Mouse (Mus musculus): ENCODE data around the gene Gstcd.

The Gstcd gene

DNA sequence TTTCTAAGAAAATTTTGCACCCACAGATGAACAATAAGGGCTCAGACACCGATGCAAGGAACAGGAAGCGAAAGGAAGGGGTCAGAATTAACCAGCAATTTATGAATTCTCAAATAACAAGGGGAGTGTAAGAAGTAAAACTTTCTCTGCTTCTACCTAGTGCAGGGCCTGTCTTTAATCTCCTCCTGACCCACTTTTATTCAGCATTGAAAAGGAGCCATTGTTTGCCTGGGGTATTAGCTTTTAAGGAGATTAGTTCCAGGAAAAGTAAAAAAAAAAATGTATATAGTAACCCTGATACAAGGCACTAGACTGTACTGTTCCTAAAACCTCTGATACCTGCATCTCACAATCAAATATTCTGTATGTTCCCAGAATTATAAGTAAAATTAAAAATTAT, 64.9 kb downstream of the Gstcd start:
- DNase-seq (ENCODE audit: low spot score), result no peak

DNA sequence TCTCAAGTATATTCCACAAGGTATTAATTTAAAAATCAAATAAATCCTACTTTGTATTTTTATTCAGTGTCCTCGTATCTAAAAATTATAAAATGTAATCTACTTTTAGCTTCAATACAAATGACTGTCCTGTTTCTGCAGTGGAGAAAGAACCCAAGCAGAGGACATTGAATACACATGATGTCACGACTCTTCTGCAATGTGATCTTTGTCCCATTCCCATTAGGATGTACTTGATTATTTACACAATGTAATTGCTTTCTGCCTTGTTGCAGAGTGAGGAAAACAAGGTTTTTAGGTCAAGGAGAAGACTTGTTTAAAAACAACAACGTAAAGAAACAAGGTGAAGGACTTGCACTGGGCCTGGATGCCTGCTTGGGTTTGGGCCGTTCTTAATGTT, 84.6 kb downstream of the Gstcd start:
- no peak for DNase-seq (ENCODE audit: low spot score)

DNA sequence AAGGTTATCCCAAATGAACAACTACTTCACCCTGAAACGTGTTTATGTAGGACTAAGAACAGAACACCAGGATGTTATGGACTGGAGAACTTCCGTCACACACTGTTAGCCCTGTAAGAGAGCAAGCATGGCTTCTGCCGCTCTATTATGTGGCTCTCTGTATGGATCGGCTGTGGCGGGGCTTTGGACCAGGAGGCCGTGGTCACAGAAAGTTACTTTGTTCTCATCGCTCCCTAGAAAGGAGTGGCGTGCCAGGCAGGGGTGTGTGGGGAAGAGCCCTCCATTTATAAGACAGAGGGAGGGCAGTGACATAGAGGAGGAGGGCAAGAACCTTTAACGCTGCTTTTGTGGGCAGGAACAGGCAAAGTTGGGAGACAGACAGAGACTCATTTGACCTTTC, 95.5 kb downstream of the Gstcd start:
- DNase-seq (ENCODE audit: low spot score), result no peak

DNA sequence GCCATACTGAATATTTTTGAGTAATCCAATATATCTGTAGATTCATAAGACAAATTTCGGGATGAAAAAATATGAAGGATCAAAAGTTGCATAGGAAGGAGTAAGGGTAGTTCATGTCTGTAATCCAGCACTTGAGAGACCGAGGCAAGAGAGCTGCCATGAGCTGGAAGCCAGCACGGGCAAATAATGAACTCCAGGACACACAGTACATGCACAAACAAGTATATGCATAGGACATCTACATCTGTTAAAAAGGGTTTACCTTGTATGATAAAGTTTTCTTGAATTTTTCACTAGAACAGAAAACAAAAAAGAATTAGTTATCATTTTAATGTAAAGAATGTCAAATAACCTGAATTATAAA, 95.9 kb downstream of the Gstcd start:
- DNase-seq (ENCODE audit: low spot score), result no peak

DNA sequence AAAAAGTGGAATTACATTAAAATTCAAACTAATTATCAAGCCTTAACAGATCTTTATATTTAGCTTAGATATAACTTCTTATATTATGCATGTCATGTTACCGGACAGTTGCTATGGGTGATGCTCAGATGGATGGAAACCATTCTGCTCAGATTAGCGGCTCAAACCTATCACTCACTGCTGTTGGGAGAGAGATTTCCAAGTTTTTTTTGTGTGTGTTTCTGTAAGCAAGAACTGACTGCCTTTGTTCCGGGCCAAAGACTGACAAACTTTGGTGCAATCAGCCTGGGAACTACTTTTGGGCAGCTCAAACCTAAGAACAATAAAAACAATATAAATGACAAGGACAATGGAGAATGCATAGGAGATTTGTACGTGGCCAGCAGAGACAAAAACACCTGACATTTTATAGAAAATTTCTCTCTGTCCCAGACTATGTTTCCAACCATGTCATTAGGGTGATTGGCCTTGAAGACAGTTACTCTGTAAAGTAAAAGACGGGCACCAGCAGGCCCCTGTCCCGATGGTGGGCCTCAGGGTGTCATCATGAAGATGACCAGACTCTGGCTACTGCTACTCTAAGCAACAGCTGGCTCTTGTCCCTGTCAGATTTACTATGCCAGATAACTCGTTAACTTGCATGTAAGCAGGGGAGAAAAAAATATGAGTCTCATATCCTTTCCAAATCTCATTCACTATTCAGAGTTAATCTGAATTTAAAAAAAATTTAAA, 96.5 kb downstream of the Gstcd start:
- DNase-seq (ENCODE audit: low spot score), result no peak

DNA sequence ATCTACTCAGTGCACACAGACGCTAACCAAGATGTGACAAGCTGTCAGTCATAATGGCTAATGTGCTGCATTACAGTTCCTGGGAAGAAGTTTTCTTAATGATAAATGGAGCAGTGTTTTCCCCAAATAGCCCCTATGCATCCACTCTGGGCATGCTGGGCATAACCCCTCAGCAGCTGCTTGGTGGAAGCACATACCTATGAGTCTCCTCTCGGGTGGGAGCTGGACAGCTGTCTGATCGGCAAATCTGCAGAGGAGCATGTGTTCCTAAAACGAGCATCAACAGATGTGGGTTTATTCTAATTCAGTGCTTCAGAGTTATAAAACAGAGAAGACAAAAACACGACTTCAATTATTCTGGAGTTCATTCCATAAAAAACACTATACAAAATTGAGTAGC, 105.6 kb downstream of the Gstcd start:
- DNase-seq (ENCODE audit: low spot score), result no peak

DNA sequence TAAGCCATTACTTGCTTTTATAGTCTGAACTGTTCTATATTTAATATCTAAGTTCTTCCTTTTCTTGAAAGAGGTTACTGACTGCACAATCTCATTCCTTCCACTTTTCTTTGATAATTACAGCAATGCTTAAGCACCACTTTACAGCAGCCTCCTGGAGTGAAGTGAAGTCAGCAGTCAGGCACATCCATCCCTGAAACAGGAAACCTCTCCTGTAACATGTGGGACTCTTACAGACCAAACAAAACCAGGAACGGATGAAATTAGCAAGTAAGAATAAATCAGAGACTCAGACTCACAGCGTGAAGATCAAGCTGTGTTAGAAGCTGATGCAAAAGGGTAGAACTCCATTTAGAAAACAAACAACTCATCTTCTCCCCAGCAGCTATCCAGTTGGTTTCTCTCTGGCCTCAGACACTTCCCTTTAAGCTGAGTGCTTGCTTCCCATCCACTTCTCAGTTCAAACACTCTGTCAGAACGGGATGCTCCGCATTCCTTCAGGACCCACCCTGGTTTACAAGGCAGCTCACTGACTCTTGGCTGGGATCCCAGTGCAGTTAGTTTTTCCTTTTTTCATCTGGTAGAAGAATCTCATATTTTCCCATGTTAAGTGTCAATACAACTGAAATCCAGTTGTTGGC, 107.9 kb downstream of the Gstcd start:
- no peak for DNase-seq (ENCODE audit: low spot score)

DNA sequence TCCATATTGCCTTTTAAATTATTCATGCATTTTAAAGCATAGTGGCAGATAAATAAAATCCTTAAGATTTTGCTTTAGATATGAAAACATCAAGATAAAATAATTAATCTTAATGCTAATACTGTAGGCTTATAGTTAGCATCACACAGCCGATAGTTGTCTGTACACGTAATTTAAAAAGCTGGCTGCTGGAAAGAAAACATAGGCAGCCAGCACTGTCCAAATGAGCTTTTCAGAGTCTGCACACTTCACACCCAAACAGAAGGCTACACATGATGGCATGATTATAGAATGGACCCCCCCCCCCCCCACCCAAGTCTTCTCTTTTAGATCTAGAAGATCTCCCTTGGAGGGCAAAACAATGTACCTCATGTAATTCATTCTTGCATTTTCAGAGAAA, 109.9 kb downstream of the Gstcd start:
- no peak for DNase-seq (ENCODE audit: low spot score)

DNA sequence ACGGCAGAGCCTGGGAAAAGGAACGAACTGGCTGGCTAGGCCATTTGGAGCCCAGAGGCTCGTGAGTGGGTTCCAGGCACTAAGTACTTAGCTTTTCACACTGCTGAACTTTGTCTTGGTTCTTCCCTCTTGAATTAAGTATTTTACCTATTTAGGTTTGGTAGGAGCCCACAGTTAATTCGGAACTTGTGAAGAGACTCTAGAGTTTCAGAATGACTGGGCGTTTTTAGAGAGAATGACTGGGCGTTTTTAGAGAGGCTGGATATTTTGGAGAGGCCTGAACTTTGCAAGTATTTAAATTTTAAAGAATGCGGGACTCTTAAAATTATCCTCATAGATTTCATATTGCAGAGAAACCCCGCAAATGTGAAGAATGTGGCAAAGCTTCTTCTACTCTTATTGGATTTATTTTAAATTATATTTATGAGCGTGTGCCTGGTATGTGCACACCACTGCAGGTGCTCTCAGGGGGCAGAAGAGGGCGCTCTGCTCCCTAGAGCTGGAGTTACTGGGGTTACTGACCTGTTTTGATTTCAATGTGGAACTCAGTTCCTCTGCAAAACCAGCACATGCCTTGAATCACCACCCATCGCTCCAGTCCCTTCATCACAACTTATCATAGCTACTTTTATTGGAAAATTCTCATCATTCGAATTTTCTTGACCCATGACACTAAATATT, 111.9 kb downstream of the Gstcd start:
- no peak for DNase-seq (ENCODE audit: low spot score)

DNA sequence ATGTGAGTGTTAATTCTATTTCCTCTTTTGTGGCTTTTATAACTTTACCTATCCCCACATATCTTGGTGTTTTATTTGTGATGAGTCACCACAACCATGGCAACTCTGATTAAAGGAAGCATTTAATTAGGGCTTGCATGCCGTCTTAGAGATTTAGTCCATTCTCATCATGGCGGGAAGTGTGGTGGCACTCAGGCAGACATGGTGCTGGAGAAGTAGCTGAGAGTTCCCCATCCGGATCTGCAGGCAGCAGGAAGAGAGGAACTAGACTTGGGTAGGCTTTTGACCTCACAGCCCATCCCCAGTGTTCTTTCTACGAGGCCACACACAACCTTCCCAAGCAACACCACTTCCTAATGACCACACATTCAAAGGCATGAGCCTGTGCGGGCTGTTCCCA, 125.6 kb downstream of the Gstcd start:
- no peak for DNase-seq (ENCODE audit: low spot score)

DNA sequence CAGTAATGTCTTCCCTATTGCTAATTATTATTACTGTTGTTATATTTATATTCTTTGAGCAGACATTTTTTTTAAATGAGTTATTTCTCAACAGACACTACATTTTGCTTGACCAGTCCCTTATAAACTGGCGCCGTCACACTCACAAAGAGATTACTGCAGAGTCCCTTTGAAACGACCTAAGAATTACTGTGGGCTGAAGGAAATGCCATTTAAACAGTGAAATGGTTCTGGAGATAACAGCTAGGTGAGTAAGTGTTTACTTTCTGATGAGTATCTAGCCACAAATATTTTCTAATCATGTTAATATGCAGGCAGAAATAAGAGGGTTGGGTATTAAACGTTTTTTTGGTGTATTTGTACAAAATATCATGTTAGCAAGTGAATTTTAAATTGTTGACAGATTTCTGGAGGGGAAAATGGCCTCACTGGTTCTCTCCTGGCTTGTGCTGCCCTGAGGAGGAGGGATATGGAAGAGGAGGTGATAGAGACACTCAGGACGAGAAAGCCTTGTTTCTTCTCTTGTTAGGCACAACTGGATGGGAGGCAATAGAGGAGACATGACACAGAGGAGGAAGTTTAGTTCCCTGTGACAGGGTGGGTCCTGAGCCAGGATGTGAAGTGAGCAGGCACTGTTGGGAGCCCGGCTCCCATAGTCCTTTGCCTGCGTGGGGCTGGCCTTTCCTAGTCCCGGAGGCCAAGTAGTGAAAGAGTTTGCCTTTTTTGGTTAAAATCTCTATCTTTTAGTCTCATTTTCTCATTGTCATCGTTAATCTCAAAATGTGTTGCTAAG, 126.9 kb downstream of the Gstcd start:
- no peak for DNase-seq (ENCODE audit: low spot score)

DNA sequence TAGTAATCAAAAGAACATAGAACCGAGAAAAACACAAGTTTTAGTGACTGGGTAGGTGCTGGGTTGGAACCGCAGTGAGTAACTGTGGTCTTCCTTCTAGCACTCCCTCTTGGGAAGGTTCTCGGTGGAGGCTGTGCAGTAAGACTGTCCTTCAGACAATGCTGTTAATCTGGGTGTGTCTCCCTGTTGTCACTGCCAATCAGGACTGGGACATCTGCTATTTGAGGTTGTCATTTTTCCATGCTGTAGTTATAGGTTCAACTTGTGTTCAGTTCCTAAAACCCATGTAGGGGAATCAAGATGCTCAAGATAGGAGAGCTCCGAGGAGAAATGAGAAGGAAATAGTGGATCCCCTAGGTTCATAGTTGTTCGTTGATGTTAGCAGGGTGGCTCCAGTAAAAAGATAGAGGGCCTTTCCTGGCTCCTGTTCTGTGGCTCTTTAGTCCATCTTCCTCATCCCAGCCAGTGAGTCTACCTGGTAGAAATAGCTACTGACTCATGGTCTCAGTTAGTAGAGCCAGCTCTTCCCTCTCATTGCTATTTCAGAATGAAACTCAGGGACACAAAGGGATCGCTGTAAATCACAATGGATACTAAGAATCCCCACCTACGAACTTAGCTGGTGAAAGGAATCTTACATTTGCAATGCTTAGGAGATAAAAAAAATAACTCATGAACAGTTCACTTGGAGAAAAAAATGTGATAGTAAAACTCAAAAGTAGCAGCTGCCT, 129.0 kb downstream of the Gstcd start:
- DNase-seq (ENCODE audit: low spot score), result no peak

DNA sequence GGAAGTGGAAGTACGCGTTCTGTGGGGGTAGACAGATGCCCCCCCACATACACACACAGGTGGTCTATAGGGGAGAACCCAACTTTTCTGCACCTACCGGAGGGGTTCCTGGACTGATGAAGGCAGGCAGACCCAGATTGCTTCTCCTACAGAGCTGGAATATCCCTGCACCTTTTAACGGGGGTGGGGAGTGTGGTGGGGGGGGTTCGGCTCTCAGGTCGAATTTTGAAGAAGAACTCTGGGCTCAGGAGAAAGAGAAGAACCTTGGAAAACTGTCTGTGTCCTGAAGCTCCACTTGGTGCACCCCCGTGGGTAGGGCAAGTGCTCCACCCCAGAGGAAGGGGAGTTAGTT, 141.3 kb downstream of the Gstcd start:
- no peak for DNase-seq (ENCODE audit: low spot score)

DNA sequence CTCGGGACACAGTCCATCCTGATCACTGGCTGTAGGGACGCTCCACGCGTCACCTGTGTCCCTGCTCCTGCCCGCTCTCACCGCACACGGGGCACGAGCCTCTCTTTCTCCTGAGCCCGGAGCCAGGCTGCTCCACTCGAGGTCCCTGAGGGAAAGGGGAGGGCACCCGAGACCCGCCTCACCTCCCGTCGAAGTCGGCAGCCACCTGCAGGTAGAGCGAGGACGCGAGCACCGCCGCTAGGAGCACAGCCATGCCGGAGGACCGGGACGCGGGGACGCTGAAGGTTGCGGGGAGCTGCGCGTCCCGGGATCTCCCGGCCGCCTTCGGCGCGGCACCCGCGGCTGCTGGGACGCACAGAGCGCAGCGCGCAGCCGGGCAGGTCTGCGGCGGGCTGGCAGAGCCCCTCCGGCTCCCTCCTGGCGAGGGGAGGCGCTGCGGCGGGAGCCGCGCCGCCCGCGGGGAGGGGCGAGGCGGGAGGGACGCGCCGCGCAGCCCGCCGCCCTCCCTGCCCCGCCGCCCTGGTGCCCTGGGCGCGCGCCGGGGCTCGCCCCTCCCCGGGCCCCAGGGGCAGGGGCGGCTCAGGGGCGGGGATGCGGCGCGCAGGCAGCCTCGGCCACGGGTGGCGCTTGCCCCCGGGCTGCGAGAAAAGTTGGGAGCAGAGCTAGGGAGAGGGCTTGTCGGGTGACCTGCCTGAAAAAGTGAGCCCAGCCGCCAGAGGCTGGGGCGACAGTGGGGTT, 141.9 kb downstream of the Gstcd start, which contains the start of gene Npnt:
Gene Npnt, minus strand, starts transcription at position 501 of the 738 bp plus-strand sequence.
- no peak for DNase-seq (ENCODE audit: low spot score)

DNA sequence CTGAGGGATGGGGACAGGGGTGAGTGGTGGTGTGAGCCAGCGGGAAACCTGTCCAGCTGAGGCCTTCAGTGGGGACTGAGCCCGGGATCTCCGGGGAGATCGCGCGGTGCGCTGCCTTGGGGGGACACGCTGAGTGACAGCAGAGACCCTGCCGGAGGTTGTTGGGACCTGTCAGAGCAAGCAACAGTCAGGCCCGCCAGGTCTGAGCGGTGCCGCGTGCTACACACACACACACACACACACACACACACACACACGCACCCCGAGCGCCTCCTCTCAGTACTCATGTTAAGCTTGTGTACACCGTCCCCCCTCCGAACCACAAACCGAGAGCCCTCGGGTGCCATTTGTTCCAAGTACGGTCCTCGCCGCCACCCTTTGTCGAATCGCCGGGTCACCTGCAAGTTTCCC, 142.4 kb downstream of the Gstcd start:
- no peak for DNase-seq (ENCODE audit: low spot score)

DNA sequence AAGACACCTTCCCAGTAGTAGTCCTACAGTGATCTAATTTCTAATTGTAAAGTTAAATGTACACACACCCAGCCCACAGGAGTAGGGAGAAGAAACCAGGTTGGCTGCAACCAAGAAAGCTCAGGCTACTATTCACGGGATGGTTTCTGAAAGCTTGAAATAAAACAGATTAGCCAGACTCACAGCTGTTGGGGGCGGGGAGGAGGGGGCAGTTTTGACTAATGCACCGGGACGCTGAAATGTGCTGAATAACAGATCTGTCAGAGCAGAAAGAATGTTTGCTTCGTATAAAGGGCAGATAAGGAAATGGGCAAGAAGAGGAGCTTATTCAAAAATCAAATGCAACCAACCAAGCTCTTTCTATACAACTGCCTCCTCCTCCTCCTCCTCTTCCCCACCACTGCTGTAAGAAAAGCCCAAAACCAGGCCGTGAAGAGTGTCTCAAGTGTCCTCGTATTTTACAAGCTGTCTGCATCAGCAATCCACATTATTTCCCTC, 143.5 kb downstream of the Gstcd start:
- no peak for DNase-seq (ENCODE audit: low spot score)

DNA sequence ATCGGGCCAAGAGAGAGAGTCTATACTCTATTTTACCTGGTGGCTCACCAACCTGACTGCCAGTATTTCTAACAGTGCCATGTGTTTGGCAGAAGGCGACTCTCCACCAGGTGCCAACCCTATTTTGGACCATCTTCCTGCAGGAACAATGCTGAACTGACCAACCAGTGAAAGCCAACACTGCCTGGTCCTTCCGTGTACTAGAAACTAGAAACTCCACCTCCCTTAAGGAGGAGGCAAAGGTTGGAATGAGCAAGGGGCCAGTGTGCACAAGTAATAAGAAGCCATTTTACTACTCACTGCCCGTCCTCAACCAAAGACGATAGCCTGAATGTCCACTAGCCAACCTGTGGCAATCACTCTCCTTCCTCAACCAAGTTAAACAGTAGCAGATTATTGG, 145.7 kb downstream of the Gstcd start:
- no peak for DNase-seq (ENCODE audit: low spot score)

DNA sequence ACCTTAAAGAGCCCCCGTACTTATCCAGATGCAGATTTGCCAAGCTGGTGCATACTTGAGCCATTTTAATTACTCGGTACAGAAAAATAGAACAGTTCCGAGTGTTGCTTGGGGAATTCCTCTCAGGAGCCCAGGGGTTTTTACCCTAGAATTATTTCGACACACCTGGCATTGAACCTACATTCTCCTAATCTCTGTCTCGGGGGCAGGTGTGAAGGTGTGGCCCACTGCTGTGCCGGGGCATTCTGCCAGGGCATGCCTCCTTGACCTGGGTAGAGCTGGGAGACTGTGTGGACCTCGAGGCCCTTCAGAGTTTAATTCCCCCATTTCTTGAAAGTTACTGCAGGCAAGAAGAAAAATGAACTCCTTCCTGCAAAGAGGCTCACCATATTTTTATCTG, 146.2 kb downstream of the Gstcd start:
- DNase-seq (ENCODE audit: low spot score), result no peak

DNA sequence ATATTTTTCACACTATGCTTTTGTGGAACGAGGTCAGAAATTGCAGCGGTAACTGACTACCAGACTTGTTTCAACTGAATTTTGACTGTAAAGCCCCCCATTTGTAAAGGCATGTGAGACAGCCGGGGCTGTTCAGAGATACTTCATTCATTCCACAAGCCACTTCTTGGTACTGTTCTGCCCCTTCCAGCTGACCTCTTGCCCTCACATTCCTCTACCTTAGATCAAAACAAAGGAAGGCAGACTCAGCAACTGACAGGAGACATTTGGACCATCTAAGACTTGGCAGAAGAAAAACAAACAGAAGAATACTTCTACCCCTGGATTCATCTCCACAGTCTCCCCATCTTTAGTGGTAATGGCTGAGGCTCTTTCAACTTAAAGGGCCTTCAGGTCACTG, 147.2 kb downstream of the Gstcd start:
- DNase-seq (ENCODE audit: low spot score), result no peak

DNA sequence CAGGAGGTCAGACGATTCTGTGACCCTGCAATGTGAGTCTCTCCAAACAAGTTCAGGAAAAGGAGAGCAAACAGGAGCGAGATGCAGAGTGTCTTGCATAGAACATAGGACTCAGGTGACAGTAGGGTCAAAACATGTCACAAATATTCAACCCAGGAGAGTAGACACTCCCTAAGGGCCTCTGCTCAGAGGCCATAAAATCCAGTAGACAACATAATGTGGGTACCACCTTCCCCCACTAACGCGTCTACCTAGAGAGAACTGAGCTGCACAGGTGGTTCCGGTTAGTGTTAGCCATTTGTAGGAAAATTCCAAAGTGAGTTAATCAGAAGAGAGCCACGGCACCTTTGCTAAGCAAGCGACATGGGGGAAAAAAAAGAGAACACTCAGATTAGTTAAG, 147.6 kb downstream of the Gstcd start:
- DNase-seq (ENCODE audit: low spot score), result no peak

DNA sequence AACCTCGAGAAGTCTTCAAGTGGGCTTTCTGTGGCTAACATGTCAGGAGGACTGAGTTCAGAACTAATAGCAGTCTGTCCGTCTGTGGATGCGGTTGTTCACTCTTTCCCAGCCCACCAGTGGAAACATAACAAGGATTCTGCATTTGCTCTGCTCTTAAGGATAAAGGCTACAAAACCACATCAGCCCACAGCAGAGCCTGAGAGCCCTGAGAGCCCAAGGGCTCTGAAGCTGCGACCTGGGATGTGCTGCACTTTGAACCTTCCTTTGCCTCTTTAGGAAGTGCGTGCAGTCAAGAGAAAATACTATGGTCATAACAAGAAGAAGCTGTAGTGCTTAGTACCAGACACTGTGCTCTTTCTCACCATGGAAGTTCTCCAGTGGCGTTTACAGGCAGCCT, 149.1 kb downstream of the Gstcd start:
- no peak for DNase-seq (ENCODE audit: low spot score)

Data from T-cell, adult 2 months (primary cell).